Mouse (Mus musculus): ENCODE data around the gene Gng13. TPM values are rescaled to one million over a fixed set of nuclear protein-coding genes. Genes with fewer than 3 reads are reported as not detected.

Gene Gng13
- total RNA-seq, 2 experiments from 2014 or later: 0.98 to 1.00 TPM

Small RNA genes lying within 50 kb of the gene (microRNA-seq; reads per million reads assigned to microRNA genes)
- gene Gm25083 (ENCODE audit: borderline number of aligned reads in 2 of 2): 0 reads per million in 2 experiments

Other genes starting within 250 kb of the Gng13 start
- not detected for gene Sstr5, start 219.9 kb upstream of the Gng13 start, total RNA-seq (2021)
- gene Sox8, start 146.5 kb upstream of the Gng13 start, total RNA-seq (2021): under 1 TPM; 0.33 to 0.49 TPM
- 10 to 100 TPM; 27.4 to 33.8 TPM for gene Lmf1, start 138.1 kb upstream of the Gng13 start, total RNA-seq (2021)
- 1 to 10 TPM; 1.0 to 2.1 TPM for gene Chtf18, start 10.2 kb downstream of the Gng13 start, total RNA-seq (2021)
- gene Rpusd1, start 10.5 kb downstream of the Gng13 start, total RNA-seq (2021): 1 to 10 TPM; 3.7 to 5.1 TPM
- gene Mslnl, start 18.9 kb downstream of the Gng13 start, total RNA-seq (2021): not detected
- 10 to 100 TPM; 16.1 to 22.2 TPM for gene Msln, start 37.2 kb downstream of the Gng13 start, total RNA-seq (2021)
- 10 to 100 TPM; 40.9 to 44.8 TPM for gene Narfl, start 56.6 kb downstream of the Gng13 start, total RNA-seq (2021)
- 10 to 100 TPM; 10.7 to 11.4 TPM for gene Haghl, start 68.5 kb downstream of the Gng13 start, total RNA-seq (2021)
- not detected for gene Ccdc78, start 69.4 kb downstream of the Gng13 start, total RNA-seq (2021)
- gene Fam173a, start 75.7 kb downstream of the Gng13 start, total RNA-seq (2021): 10 to 100 TPM; 39.2 to 39.7 TPM
- under 1 TPM in 1 of 2 experiments, not detected in 1; 0.46 TPM for gene AC134908.4, start 78.5 kb downstream of the Gng13 start, total RNA-seq (2021)
- gene Metrn, start 80.0 kb downstream of the Gng13 start, total RNA-seq (2021): 10 to 100 TPM; 64.3 to 72.0 TPM
- gene Fbxl16, start 91.9 kb downstream of the Gng13 start, total RNA-seq (2021): 1 to 10 TPM; 1.2 to 1.5 TPM
- gene Wdr24, start 106.5 kb downstream of the Gng13 start, total RNA-seq (2021): 10 to 100 TPM; 10.5 to 11.4 TPM
- 10 to 100 TPM; 30.8 to 35.3 TPM for gene Jmjd8, start 111.7 kb downstream of the Gng13 start, total RNA-seq (2021)
- 100 to 1,000 TPM; 111 to 116 TPM for gene Stub1, start 116.2 kb downstream of the Gng13 start, total RNA-seq (2021)
- gene Rhbdl1, start 120.1 kb downstream of the Gng13 start, total RNA-seq (2021): 1 to 10 TPM; 1.4 to 1.9 TPM
- gene Gm20683, start 124.6 kb downstream of the Gng13 start, total RNA-seq (2021): 1 to 10 TPM; 2.2 to 3.3 TPM
- 100 to 1,000 TPM; 110 to 115 TPM for gene Rhot2, start 127.7 kb downstream of the Gng13 start, total RNA-seq (2021)
- 1 to 10 TPM; 1.7 to 2.0 TPM for gene Wdr90, start 144.3 kb downstream of the Gng13 start, total RNA-seq (2021)
- 100 to 1,000 TPM; 272 to 286 TPM for gene Mcrip2, start 151.6 kb downstream of the Gng13 start, total RNA-seq (2021)
- 10 to 100 TPM; 16.1 to 18.1 TPM for gene Mettl26, start 157.9 kb downstream of the Gng13 start, total RNA-seq (2021)
- under 1 TPM; 0.41 to 0.64 TPM for gene Wfikkn1, start 163.7 kb downstream of the Gng13 start, total RNA-seq (2021)
- gene Rab40c, start 202.6 kb downstream of the Gng13 start, total RNA-seq (2021): 10 to 100 TPM; 18.4 to 21.2 TPM
- gene Pigq, start 227.8 kb downstream of the Gng13 start, total RNA-seq (2021): 10 to 100 TPM; 45.6 to 48.2 TPM
- gene Nhlrc4, start 227.8 kb downstream of the Gng13 start, total RNA-seq (2021): under 1 TPM in 1 of 2 experiments, not detected in 1; 0.19 TPM
- gene A930017K11Rik, start 235.4 kb downstream of the Gng13 start, total RNA-seq (2021): under 1 TPM; 0.19 to 0.33 TPM

Measured in heart, postnatal 36 days (tissue).